Mouse (Mus musculus): Measurements from ENCODE around the gene Khsrp. TPM values are rescaled to one million over a fixed set of nuclear protein-coding genes. Genes with fewer than 3 reads are reported as not detected.
"Not testable (repeated sequence)": the region's sequence is repeated elsewhere in the genome, so short reads cannot be mapped to it uniquely, and the experiment has no call there.

Khsrp gene
- total RNA-seq, 2 experiments from 2014 or later: 115 to 120 TPM

DNA sequence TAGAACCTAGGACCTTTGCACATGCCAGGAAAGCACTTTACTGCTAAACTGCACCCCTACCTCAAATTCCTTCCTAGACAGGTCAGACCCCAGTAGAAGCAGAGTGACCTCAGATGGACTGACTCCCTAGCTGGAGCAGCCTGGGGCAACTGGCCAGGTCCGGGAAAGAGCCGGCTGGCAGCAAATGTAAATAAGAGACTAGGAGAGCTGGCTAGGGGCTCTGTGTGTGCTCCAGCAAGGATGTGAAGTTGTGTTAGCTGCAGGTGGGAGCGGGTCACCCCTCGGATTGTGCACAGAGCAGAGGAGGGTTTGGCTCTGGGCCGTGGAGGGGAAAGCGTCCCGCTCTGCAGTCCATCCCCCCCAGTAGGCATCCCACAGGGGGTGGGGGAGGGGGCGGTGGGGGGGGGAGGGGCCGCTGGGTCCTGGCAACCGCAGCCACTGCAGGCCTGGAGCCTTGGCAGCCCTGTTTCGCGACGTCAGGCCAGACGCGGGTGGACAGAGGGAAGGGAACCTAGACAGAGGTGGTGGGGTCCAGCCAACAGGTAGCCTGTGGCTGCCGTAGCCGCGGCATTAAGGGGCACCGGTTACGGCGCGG, 27.7 kb upstream of the Khsrp start, which contains the start of gene Crb3:
Crb3 (plus strand) TSS at position 215 of the 595 bp plus-strand sequence.
- TF ChIP-seq CTCF (conservative IDR thresholded peaks at IDR 0.05): no peak
- Histone ChIP-seq H3K4me3 (peak within 1 kb of the TSS; percentile 85), H3K27ac (peak within 1 kb of the TSS; percentile 97)
- DNase-seq (ENCODE audit: low spot score in 2 of 2): peak in 1 of 2 experiments; percentile 34

DNA sequence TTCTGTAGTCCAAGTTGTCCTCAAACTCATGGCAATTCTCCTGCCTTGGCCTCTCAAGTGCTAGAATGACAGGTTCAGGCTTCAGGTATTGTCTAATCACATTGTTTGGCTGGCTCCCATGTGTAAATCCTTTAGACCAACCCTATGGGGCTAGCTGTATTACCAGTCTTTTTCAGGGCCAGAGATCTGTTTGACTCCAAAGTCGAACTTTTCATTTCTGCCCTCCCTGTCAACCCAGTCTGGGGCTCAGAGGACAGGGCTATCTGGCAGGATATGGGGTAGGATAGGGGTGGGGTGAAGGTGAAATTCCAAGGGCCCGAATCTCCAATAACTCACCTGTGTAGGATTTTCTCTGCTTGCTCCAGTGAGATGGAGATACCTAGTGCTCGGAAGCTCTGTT, 24.9 kb upstream of the Khsrp start:
- H3K4me3 ChIP-seq: no peak overlapping the region
- H3K27ac ChIP-seq: no peak overlapping the region
- no peak for TF ChIP-seq CTCF (conservative IDR thresholded peaks at IDR 0.05)
- DNase-seq (ENCODE audit: low spot score in 2 of 2): no peak

DNA sequence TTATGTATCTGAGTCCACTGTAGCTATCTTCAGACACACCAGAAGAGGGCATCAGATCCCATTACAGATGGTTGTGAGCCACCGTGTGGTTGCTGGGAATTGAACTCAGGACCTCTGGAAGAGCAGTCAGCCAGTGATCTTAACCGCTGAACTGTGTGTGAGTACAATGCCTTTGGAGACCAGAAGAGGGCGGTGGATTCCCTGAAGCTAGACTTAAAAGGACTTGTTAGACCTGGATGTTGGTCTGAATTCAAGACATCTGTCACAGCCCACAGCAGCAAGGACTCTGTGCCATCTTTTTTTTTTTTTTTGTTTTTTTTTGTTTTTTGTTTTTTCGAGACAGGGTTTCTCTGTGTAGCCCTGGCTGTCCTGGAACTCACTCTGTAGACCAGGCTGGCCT, 20.4 kb upstream of the Khsrp start:
- not testable (repeated sequence) for H3K27ac ChIP-seq; DNase-seq (ENCODE audit: low spot score in 2 of 2); H3K4me3 ChIP-seq
- peak; percentile 46 for TF ChIP-seq CTCF (conservative IDR thresholded peaks at IDR 0.05)

DNA sequence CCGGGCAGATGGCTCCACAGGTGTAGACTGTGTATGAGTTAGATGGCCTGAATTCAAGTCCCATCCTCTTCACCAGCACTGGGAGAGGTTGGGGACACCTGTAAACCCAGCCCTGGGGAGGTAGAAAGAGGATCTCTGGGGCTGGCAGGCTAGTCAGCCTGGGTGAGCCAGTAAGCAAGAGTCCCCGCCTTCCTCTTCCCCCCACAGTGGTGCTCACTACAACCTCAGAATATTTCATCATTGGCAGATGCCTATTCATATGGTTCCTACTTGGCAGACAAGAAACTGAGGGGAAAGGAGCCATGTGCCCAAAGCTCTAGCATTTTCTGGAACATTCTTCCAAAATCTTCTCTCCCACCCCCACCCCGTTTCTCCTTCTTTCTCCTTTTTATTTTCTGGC, 17.5 kb upstream of the Khsrp start:
- no peak for DNase-seq (ENCODE audit: low spot score in 2 of 2)
- no peak overlapping the region for H3K4me3 ChIP-seq
- TF ChIP-seq CTCF (conservative IDR thresholded peaks at IDR 0.05): no peak
- no peak overlapping the region for H3K27ac ChIP-seq

DNA sequence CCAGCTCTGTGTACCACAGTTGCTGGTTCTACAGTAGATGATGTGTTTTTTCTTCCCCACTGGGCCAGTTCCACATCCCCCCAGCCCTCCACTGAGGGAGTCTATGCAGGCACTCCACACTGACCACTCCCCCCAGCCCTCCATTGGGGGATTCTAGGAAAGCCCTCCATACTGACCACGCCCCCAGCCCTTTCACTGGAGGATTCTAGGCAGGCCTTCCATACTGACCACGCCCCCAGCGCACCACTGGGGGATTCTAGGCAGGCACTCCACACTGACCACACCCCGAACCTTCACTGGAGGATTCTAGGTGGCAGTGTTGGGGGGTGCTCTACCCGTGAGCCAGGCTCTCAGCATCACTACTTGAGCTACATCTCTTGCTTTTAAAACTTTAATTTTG, 16.1 kb upstream of the Khsrp start:
- no peak for TF ChIP-seq CTCF (conservative IDR thresholded peaks at IDR 0.05)
- no peak for DNase-seq (ENCODE audit: low spot score in 2 of 2)
- Histone ChIP-seq H3K4me3 (no peak overlapping the region), H3K27ac (no peak overlapping the region)

DNA sequence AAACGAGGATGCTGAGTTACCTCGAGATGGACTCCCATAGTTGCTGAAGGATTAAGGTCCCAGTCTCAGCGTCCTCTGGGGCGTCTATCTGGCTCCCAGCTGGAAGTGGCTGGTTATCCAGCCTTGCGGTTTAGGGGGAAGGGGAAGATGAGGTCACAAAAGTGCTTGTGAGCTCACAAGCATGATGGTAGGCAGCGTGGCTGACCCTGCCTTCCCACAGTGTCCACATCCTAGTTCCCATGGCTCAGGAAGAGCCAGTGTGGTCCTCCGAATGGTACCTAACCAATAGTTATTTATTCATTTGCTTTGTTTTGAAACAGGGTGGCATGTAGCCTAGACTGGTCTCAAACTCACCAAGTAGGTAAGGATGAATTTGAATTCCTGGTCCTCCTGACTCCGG, 10.2 kb upstream of the Khsrp start, which contains the start of gene Slc25a41:
Slc25a41 (minus strand) TSS at position 101 of the 400 bp plus-strand sequence.
- Histone ChIP-seq H3K4me3 (no peak within 1 kb of the TSS), H3K27ac (no peak within 1 kb of the TSS)
- DNase-seq (ENCODE audit: low spot score in 2 of 2): no peak
- TF ChIP-seq CTCF (conservative IDR thresholded peaks at IDR 0.05): no peak

DNA sequence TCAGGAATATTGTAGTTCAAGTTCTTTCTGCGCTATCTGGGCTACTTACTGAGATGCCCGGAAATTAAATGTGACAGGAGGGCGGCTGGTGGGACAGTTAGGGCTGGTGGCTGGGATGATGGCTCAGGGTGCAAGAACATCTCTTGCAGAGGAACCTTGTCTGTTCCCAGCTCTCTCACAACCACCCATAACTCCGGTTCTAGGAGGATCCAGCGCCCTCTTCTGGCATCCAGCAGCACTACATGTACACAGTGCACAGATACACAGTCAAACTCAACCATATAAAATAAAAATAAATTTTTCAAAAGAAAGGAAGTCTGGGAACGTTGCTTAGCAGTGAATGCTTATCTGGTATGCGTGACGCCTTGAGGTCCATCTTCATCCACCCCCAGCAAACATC, 7.7 kb upstream of the Khsrp start:
- Histone ChIP-seq H3K4me3 (no peak overlapping the region), H3K27ac (no peak overlapping the region)
- TF ChIP-seq CTCF (conservative IDR thresholded peaks at IDR 0.05): peak; percentile 52
- no peak for DNase-seq (ENCODE audit: low spot score in 2 of 2)

DNA sequence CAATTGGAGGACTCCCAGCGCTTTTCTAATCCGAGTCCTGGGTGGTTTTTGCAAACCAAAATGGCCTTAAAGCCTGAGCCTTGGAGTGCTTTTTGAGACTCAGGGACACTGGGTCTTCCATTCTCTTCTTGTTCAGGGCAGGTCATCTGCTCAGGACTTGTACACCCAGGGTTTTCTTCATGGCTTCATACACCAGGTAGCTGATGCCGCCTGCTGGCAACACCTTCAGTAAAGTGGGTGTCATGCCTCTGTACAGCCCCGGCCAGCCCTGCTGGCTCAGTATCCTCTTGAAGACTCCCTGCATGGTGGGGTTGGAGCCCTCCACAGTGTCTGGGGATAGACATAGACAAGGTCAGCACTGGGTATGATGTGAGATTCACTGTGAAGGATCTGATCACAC, 1.5 kb upstream of the Khsrp start:
- no peak overlapping the region for H3K4me3 ChIP-seq
- no peak for TF ChIP-seq CTCF (conservative IDR thresholded peaks at IDR 0.05)
- DNase-seq (ENCODE audit: low spot score in 2 of 2): no peak
- peak overlapping the region; percentile 91; the same call in 1 of the 2 replicates for H3K27ac ChIP-seq

DNA sequence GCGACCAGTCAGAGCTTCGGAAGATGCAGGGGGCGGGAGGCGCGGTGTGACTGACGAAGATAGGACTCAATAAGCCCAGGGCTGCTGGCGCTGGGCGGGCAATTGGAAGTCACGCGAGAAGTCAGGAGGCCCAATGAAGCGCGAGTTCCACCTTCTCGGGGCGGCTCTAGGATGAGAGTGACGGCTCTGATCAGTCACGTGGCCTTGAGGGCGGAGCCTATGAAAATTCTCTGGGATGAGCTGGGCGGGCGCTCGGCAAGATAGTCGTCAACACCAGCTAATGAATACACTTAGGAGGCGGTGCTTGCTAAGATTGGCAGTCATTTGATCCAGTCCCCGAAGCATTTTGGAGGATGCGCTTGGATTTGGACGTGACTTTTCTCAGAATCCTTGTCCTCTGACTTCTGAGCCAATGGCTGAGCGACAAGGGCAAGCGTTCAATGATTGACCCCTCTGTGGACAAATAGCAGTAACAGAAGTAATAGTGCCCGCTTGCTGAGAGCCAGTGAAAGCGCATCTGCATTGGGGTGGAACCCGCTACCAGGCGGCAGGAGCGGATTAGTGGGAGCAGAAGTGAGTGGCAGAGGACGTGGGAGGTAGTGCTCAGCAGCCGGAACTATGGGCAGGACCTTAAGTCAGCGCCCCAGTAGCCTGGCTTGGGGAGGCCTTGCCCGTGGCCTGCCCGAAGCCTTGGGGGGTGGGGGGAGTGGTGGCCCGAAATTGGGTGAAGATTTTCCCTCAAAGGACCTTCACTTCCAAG, 519 bp upstream of the Khsrp start:
- H3K27ac ChIP-seq: peak overlapping the region; percentile 91
- peak; percentile 98 to 100 for DNase-seq (ENCODE audit: low spot score in 2 of 2)
- 0 out of 2 replicates have a peak, but pooled peaks have one; percentile 30 for TF ChIP-seq CTCF (conservative IDR thresholded peaks at IDR 0.05)
- peak overlapping the region; percentile 60 for H3K4me3 ChIP-seq

DNA sequence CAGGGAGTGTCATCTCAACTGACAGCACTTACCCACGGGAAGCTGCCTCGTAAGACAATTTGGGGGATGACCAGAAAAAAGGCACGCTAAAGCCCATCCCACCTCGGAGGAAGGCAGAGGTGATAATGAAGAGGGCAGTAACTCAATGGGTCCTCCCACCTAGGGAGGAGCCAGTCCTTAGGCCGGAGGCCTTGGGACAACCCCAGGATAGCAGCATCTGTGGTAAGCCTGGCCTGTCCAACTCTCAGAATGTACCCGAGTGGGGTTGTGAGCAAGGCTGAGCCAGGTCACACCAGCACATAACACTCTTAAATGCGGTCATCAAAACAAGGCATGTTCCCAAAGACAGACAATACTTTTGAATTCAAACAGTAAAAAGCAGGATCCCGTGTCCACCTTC, 1.6 kb downstream of the Khsrp start:
- peak overlapping the region; percentile 73 for H3K4me3 ChIP-seq
- no peak for DNase-seq (ENCODE audit: low spot score in 2 of 2)
- no peak overlapping the region for H3K27ac ChIP-seq
- TF ChIP-seq CTCF (conservative IDR thresholded peaks at IDR 0.05): no peak

DNA sequence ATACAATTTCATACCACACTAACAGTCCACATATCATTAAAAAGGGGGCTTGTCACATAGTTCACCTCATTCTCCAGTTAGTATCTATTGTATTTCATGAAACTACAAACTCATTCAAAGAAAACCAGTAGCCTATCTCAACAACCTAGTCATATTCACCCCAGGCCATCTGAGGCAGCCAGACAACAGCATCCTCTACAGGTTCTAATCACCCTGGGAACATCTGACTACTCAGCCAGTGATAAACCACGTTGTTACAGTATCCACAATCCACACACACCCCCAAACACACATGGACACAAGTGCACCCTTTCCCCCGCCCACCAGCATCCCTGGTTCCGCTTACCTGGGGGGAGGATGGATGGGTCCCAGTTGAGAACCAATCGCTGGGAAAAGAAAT, 3.9 kb downstream of the Khsrp start:
- TF ChIP-seq CTCF (conservative IDR thresholded peaks at IDR 0.05): no peak
- no peak overlapping the region for H3K27ac ChIP-seq
- no peak for DNase-seq (ENCODE audit: low spot score in 2 of 2)
- no peak overlapping the region for H3K4me3 ChIP-seq

DNA sequence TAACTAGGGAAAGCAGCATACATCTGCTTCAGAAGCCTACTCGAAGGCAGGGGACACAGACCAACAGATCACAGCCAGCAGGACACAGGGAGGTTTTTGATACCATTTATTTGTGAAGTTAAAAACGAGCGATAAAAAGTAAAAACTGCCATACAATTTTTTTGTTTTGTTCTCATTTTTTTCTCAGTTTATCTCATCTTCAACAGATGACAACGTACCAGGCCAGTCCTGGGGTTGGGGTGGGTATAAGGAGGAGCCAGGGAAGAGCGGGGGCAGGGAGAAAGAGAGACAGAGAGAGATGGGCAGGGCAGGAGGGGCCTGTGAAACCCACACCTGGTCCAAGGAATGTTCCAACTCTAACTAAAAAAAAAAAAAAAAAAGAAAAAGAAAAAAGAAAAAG, 10.4 kb downstream of the Khsrp start:
- no peak for DNase-seq (ENCODE audit: low spot score in 2 of 2)
- Histone ChIP-seq H3K27ac (no peak overlapping the region), H3K4me3 (no peak overlapping the region)
- no peak for TF ChIP-seq CTCF (conservative IDR thresholded peaks at IDR 0.05)

DNA sequence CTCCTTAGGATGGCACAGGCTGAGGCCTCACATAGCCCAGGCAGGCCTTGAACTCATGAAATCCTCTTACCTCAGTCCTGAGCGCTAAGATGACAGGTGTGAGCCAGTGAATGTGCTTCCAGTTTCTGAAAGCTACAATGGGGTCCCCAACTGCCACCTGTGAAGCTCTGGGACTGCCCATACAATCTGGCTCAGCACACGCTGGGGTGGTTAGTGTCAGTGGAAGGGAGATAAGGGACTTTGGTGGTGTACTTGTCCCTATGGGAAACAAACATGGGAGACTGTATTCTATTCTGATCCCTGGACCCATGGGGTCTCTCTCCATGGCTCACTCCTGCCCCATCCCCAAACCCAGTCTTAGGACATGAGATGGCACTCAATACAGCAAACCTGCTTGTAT, 11.6 kb downstream of the Khsrp start:
- Histone ChIP-seq H3K4me3 (no peak overlapping the region), H3K27ac (no peak overlapping the region)
- TF ChIP-seq CTCF (conservative IDR thresholded peaks at IDR 0.05): no peak
- DNase-seq (ENCODE audit: low spot score in 2 of 2): no peak
